Mouse (Mus musculus) heart, postnatal 14 days (tissue): ENCODE data around the gene Lyzl6. TPM values are rescaled to one million over a fixed set of nuclear protein-coding genes. Genes with fewer than 3 reads are reported as not detected.
A peak's percentile ranks its signal among the peaks of the same experiment; 100 is the strongest.

Source experiments
- DNase-seq, 2 experiments: peaks; one replicate each; pipeline ENCODE4 v3.0.0; 2021 to 2022
- intact Hi-C: fragments of 180-260 bp; cut with DNase I; formaldehyde crosslinking; loops from one replicate; pipeline ENCODE4 v1.15.1; 2025
- long read RNA-seq, 2 experiments: library from polyadenylated mRNA; stranded (forward); transcript quantifications; one replicate each; pipeline ENCODE4 v2.0.0; 2021
- total RNA-seq, 2 experiments: library from RNA; stranded (reverse); gene quantifications; 2 replicates each; pipeline ENCODE4 v1.2.3; 2021

The Lyzl6 gene
- total RNA-seq: not detected
- long read RNA-seq, experiment 1: 0 reads
- long read RNA-seq, experiment 2: 0 reads

DNA sequence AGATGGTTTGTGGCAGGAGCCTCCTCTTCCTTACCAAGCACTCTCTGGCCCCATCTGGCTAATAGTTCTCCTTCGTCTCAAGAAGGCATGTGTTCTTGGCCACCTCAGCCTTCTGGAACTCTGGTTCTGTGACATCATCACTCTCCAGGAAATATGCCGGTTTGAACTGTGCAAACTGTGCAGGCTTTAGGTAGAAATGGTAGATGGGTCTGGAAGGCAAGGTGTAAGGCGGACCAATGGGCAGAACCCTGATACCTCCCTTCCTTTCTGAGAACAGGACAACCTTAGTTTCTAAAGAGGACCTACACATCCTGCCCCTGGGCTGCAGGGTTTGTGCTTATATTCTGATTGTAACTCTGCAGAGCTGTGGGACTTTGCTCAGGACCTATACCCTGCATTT lies at the start of gene Lyzl6:
TSS of gene Lyzl6 (minus strand) at position 101 of the 400 bp plus-strand sequence.
- intact Hi-C loops: loop anchor here (1.0 to 2.0 kb wide), 3 partner anchors 36 to 272 kb away; no protein-coding TSS in a partner anchor
- DNase-seq: no peak

GRCm38 (mm10) chr11:103686706-103687105 lies 48.0 kb upstream of the Lyzl6 start:
- DNase-seq: no peak
- intact Hi-C loops: no loop called here

DNA sequence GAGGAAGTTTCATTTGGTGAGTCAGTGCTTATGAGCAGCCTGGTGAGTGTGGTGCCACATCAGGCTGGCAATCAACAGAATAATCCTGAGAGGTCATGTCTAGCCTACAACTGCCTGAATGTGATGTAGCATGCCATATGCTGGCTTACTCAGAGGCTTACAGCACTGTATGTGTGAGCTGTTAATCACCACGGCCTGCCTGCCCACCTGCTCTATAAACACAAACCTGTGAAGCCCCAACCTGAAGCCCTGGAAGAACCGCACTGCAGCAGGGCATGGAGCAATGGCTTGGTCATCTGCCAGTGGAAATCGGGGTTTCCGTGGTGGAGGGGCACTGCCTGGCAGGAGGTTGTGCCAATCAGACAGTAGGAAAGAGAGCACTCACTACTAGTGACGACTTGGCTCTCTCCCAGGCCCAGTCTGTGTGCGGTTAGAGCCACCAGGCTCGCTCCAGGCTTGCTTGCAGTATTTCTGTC lies 46.6 kb upstream of the Lyzl6 start:
- no peak for DNase-seq
- intact Hi-C loops: no loop called here

DNA sequence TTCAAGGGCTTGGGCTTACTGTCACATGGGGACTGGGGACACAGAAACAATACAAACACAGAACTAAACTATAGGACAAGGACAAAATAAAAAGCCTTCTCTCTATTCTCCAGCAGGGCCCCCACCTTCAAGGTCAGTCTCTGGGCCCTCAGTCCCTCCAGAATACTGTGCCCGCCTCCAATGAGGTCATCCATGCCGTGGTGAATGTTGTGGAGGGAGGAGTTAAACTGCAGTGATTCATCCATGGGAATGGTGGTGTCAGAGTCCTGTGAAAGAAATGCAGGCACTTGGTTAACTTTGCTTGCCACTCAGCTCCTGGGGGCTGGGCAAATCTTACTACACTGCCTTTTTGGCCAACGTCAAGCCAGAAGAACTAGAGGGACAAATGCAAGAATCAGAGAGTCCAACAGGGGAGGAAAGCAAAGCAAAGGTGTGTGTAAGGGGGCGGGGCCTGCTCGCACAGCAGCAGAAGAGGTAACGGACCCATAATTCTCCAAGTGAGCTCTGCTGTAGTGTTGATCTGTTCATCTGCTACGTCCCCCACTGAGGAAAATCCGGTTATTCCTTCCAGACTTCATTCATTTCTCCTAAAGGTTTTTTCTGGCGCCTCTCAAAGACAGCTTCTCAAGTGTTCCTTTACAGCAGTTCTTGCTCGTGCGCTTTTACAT lies 45.1 kb upstream of the Lyzl6 start:
- intact Hi-C loops: no loop called here
- DNase-seq: no peak

DNA sequence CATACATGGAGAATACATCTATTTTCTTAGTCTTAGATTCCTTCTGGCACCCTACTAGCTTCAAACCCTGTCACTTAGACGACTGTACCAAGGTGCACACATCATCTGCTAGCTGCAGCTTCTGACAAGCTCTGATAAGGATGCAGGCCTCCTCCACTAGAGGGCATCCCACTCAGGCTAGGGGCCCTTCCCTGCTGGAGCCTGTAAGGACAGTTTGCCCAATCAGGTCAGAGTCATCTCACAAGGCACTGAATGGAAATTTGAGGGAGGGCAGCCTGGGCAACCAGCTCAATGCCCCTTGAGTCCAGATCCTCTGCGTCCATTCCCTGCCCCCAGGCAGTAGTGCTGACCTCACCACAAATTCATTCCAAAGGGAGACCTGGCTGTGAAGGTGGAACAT lies 38.4 kb upstream of the Lyzl6 start:
- intact Hi-C loops: loop anchor here (10.0 kb wide), 1 partner anchor 342 kb away; no protein-coding TSS in a partner anchor
- peak; percentile 36 to 57 for DNase-seq

- intact Hi-C loops: loop anchor here (2.0 to 10.0 kb wide), 3 partner anchors 37 to 341 kb away; partner anchors contain the start of gene Lyzl6
- DNase-seq: peak; percentile 33 to 53
Measured at GRCm38 (mm10) chr11:103675556-103675955, 36.9 kb upstream of the Lyzl6 start.

GRCm38 (mm10) chr11:103666907-103667426 lies 28.3 kb upstream of the Lyzl6 start:
- intact Hi-C loops: no loop called here
- DNase-seq: no peak

GRCm38 (mm10) chr11:103666181-103666906 lies 27.7 kb upstream of the Lyzl6 start:
- intact Hi-C loops: no loop called here
- no peak for DNase-seq

- intact Hi-C loops: no loop called here
- no peak for DNase-seq
Measured at GRCm38 (mm10) chr11:103665695-103666094, 27.0 kb upstream of the Lyzl6 start.

DNA sequence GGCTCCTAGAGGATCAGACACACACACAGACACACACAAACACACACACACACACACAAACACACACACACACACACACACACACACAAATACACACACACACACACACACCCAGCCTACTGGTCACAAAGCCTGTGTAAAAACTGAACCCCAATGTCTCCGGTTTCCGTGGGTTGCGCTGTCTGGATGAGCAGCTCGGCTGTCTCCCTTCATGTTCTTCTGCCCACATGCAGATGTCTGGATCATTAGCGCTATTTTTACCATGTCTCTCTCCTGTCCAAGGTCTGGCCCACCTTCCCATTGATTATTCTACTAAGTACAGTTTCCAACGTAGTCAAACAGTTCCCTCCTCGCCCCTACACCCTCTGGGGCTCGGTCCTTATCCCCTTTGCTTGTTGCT lies 24.4 kb upstream of the Lyzl6 start:
- intact Hi-C loops: no loop called here
- DNase-seq: no peak

- intact Hi-C loops: no loop called here
Measured at GRCm38 (mm10) chr11:103662546-103662945, 23.9 kb upstream of the Lyzl6 start.

DNA sequence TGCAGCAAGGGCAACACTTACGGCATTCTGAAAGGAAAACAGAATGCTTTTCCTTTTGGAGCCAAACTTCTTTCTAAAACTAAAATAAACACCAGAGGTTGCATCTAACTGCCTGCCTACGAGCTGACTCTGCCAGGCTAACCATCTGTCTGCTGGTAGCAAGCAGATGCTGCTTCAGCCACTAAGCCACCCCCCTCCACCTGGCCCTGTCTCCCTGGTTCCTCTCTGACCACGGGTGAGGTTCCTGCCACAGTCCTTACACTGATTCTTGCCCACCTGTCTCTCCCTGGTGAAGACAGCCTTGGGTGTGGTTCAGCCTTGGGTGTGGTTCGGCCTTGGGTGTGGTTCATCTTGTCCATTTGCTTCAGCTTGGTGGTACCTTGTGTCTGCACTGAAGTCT lies 23.2 kb upstream of the Lyzl6 start:
- DNase-seq: no peak

More at GRCm38 (mm10) chr11:103662546-103662945, 23.9 kb upstream of the Lyzl6 start:
- no peak for DNase-seq

GRCm38 (mm10) chr11:103658189-103658588 lies 19.5 kb upstream of the Lyzl6 start:
- DNase-seq: no peak
- intact Hi-C loops: no loop called here

More for the DNA sequence above, 23.2 kb upstream of the Lyzl6 start:
- intact Hi-C loops: no loop called here

- intact Hi-C loops: no loop called here
- DNase-seq: peak; percentile 58 to 72
Measured at GRCm38 (mm10) chr11:103656520-103656919, 17.8 kb upstream of the Lyzl6 start.

GRCm38 (mm10) chr11:103653359-103653965 lies 14.8 kb upstream of the Lyzl6 start:
- intact Hi-C loops: no loop called here
- no peak for DNase-seq

- DNase-seq: no peak
Measured at GRCm38 (mm10) chr11:103651426-103651825, 12.7 kb upstream of the Lyzl6 start.

GRCm38 (mm10) chr11:103649983-103650493 lies 11.3 kb upstream of the Lyzl6 start:
- intact Hi-C loops: no loop called here
- DNase-seq: no peak

More at GRCm38 (mm10) chr11:103651426-103651825, 12.7 kb upstream of the Lyzl6 start:
- intact Hi-C loops: no loop called here

DNA sequence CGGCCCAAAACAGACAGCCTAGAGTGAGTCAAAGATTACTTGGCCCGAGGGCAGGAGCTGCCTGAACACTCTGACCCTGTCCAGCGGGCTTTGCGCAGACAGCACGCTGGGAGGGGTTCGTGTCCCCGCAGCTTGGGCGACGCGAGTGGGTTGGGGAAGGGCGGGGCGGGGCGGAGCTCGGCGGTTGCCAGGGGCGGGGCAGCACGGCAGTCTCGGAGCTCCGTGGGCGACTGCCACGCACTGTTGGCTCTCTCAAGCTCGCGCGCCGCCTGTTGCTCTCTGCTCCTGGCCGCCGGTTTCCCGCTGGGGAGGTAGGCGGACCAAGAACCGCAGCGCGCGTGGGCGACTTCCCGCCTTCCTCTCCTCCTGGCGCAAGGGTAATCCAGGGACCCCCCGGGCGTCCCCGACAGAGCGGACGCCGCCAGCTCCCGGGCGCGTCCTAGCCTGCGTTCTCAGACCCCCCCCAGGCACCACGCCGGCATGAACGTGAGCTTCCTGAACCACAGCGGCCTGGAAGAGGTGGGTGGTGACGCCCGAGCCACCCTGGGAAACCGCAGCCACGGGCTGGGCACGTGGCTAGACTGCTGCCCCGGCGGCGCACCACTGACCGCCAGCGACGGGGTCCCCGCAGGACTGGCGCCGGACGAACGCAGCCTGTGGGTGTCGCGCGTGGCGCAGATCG lies 10.8 kb upstream of the Lyzl6 start, which contains the start of gene Rprml:
TSS of gene Rprml (plus strand) at position 270 of the 682 bp plus-strand sequence.
- no peak for DNase-seq
- intact Hi-C loops: no loop called here

GRCm38 (mm10) chr11:103648656-103649055 lies 10.0 kb upstream of the Lyzl6 start:
- intact Hi-C loops: no loop called here
- DNase-seq: no peak
